Mouse (Mus musculus): ENCODE measurements around the gene Trem2. TPM values are rescaled to one million over a fixed set of nuclear protein-coding genes. Genes with fewer than 3 reads are reported as not detected.
"Not testable (repeated sequence)": the region's sequence is repeated elsewhere in the genome, so short reads cannot be mapped to it uniquely, and the experiment has no call there.

Trem2 gene
- total RNA-seq (2021), result 1 to 10 TPM; 3.7 to 4.1 TPM
- long read RNA-seq, experiment 1, full-length matches to known transcripts, result 4 of 4 reads
- long read RNA-seq, experiment 1, partial matches to known transcripts, result 0 of 4 reads
- long read RNA-seq, experiment 1, other reads (novel, unspliced or antisense), result 0 of 4 reads
- long read RNA-seq, experiment 2, transcript Trem2-201 (5 exons, 1,088 nt), result major isoform, 5 of 5 reads
- long read RNA-seq, experiment 2, partial matches to known transcripts, result 0 of 5 reads
- long read RNA-seq, experiment 2, other reads (novel, unspliced or antisense), result 0 of 5 reads

- DNase-seq (ENCODE audit: low spot score in 2 of 2), result no peak
Measured at GRCm38 (mm10) chr17:48346231-48346630, at the start of gene Trem2. TSS of gene Trem2 (plus strand) at chr17:48346401.

GRCm38 (mm10) chr17:48299203-48299602 is 47.0 kb upstream of the Trem2 start, which contains the start of gene Treml2:
TSS of gene Treml2 (plus strand) at chr17:48299498.
- no peak for DNase-seq (ENCODE audit: low spot score in 2 of 2)

GRCm38 (mm10) chr17:48299756-48300155 is 46.4 kb upstream of the Trem2 start:
- DNase-seq (ENCODE audit: low spot score in 2 of 2), result no peak

GRCm38 (mm10) chr17:48300199-48300598 is 46.0 kb upstream of the Trem2 start:
- DNase-seq (ENCODE audit: low spot score in 2 of 2), result no peak

- DNase-seq (ENCODE audit: low spot score in 2 of 2), result no peak
Measured at GRCm38 (mm10) chr17:48300861-48301260, 45.3 kb upstream of the Trem2 start.

GRCm38 (mm10) chr17:48301792-48302191 is 44.4 kb upstream of the Trem2 start:
- DNase-seq (ENCODE audit: low spot score in 2 of 2), result no peak

- DNase-seq (ENCODE audit: low spot score in 2 of 2), result no peak
Measured at GRCm38 (mm10) chr17:48312124-48312523, 34.1 kb upstream of the Trem2 start.

GRCm38 (mm10) chr17:48315905-48316579 is 30.2 kb upstream of the Trem2 start, which contains the start of gene B430306N03Rik:
TSS of gene B430306N03Rik (plus strand) at chr17:48316141.
- not testable (repeated sequence) for DNase-seq (ENCODE audit: low spot score in 2 of 2)

GRCm38 (mm10) chr17:48318686-48319085 is 27.5 kb upstream of the Trem2 start:
- DNase-seq (ENCODE audit: low spot score in 2 of 2), result no peak

GRCm38 (mm10) chr17:48321279-48321678 is 24.9 kb upstream of the Trem2 start:
- no peak for DNase-seq (ENCODE audit: low spot score in 2 of 2)

- DNase-seq (ENCODE audit: low spot score in 2 of 2), result no peak
Measured at GRCm38 (mm10) chr17:48323236-48323635, 23.0 kb upstream of the Trem2 start.

GRCm38 (mm10) chr17:48324258-48324657 is 21.9 kb upstream of the Trem2 start:
- DNase-seq (ENCODE audit: low spot score in 2 of 2), result no peak

GRCm38 (mm10) chr17:48325093-48325492 is 21.1 kb upstream of the Trem2 start:
- DNase-seq (ENCODE audit: low spot score in 2 of 2), result no peak

- no peak for DNase-seq (ENCODE audit: low spot score in 2 of 2)
Measured at GRCm38 (mm10) chr17:48325638-48326037, 20.6 kb upstream of the Trem2 start.

GRCm38 (mm10) chr17:48326656-48327055 is 19.5 kb upstream of the Trem2 start:
- no peak for DNase-seq (ENCODE audit: low spot score in 2 of 2)

GRCm38 (mm10) chr17:48332524-48332923 is 13.7 kb upstream of the Trem2 start:
- no peak for DNase-seq (ENCODE audit: low spot score in 2 of 2)

GRCm38 (mm10) chr17:48334186-48334585 is 12.0 kb upstream of the Trem2 start:
- no peak for DNase-seq (ENCODE audit: low spot score in 2 of 2)

GRCm38 (mm10) chr17:48336857-48337256 is 9.3 kb upstream of the Trem2 start:
- peak; percentile 63 to 80 for DNase-seq (ENCODE audit: low spot score in 2 of 2)

- DNase-seq (ENCODE audit: low spot score in 2 of 2), result no peak
Measured at GRCm38 (mm10) chr17:48340267-48340666, 5.9 kb upstream of the Trem2 start.

- DNase-seq (ENCODE audit: low spot score in 2 of 2), result no peak
Measured at GRCm38 (mm10) chr17:48341947-48342346, 4.3 kb upstream of the Trem2 start.

- DNase-seq (ENCODE audit: low spot score in 2 of 2), result no peak
Measured at GRCm38 (mm10) chr17:48343065-48343464, 3.1 kb upstream of the Trem2 start.

- no peak for DNase-seq (ENCODE audit: low spot score in 2 of 2)
Measured at GRCm38 (mm10) chr17:48345824-48346223, 377 bp upstream of the Trem2 start.

GRCm38 (mm10) chr17:48346834-48347233 is 633 bp downstream of the Trem2 start:
- no peak for DNase-seq (ENCODE audit: low spot score in 2 of 2)

All from gastrocnemius, postnatal 4 days (tissue).